14 mouse cellular contexts compared by ENCODE assay signal in genomic region chr1:168382106-168382822, GRCm38 (mm10). TPM values are rescaled to one million over a fixed set of nuclear protein-coding genes. Genes with fewer than 3 reads are reported as not detected.
DNase-seq lines count a peak whose midpoint lies in the region; ATAC-seq lines count a peak whose summit lies in the region.
"Had no signal": no experiment of that assay in that cellular context is flagged by ENCODE, and none has a peak within 500 bp of the region (broad histone marks: within the 10 kb centered on the region; RNA-seq: fewer than 3 reads in every experiment).

No protein-coding gene starts in this region.

- no peaks in the 10 kb centered on the region for H3K9me3 ChIP-seq in heart, embryonic 13.5 days
- H3K9me3 ChIP-seq in midbrain, embryonic 13.5 days: no peaks in the 10 kb centered on the region
- no peaks in the 10 kb centered on the region for H3K9me3 ChIP-seq in midbrain, embryonic 15.5 days
- H3K9me3 ChIP-seq in heart, embryonic 14.5 days (ENCODE audit: control insufficient read depth, low read length): no peaks in the 10 kb centered on the region
- no peaks in the 10 kb centered on the region for H3K9me3 ChIP-seq in stomach, embryonic 15.5 days

- peak overlapping the region; percentile 27 for H3K4me2 ChIP-seq in heart, embryonic 13.5 days
- H3K4me2 ChIP-seq in midbrain, embryonic 13.5 days (replicated peaks): no peak overlapping the region
- no peak overlapping the region for H3K4me2 ChIP-seq in midbrain, embryonic 15.5 days
- H3K4me2 ChIP-seq in heart, embryonic 14.5 days (ENCODE audit: low read length): peak overlapping the region; percentile 4
- no peak overlapping the region; the same call in 1 of the 2 replicates for H3K4me2 ChIP-seq in stomach, embryonic 15.5 days

- ATAC-seq in heart, embryonic 13.5 days (ENCODE audit: extremely low read depth, insufficient number of reproducible peaks, low FRiP score, low TSS enrichment): no peak
- peak; percentile 34; the same call in 1 of the 2 replicates for ATAC-seq in midbrain, embryonic 13.5 days
- no peak for ATAC-seq in midbrain, embryonic 15.5 days (replicated peaks)
- peak; percentile 52 for ATAC-seq in heart, embryonic 14.5 days (ENCODE audit: insufficient number of reproducible peaks, insufficient read depth, low FRiP score, low read depth)
- peak; percentile 29; the same call in 1 of the 2 replicates for ATAC-seq in stomach, embryonic 15.5 days (ENCODE audit: insufficient read depth, low FRiP score, low read depth)
- ATAC-seq: CD4-positive, CD25-positive, alpha-beta regulatory T cell, adult 4 months had no signal

- no peak overlapping the region for H3K4me3 ChIP-seq in heart, embryonic 13.5 days
- H3K4me3 ChIP-seq in midbrain, embryonic 13.5 days (replicated peaks): no peak overlapping the region
- H3K4me3 ChIP-seq in midbrain, embryonic 15.5 days: no peak overlapping the region
- no peak overlapping the region for H3K4me3 ChIP-seq in heart, embryonic 14.5 days (ENCODE audit: control insufficient read depth in 1 of 2, insufficient read depth in 1 of 2, low read depth in 1 of 2, low read length in 2 of 2)
- H3K4me3 ChIP-seq in stomach, embryonic 15.5 days (replicated peaks): no peak overlapping the region

- peaks cover 83% of the 10 kb centered on the region for H3K4me1 ChIP-seq in heart, embryonic 13.5 days
- peaks cover 92% of the 10 kb centered on the region for H3K4me1 ChIP-seq in midbrain, embryonic 13.5 days (replicated peaks)
- peaks cover 78% of the 10 kb centered on the region for H3K4me1 ChIP-seq in midbrain, embryonic 15.5 days
- H3K4me1 ChIP-seq in heart, embryonic 14.5 days (ENCODE audit: control insufficient read depth in 2 of 2, insufficient read depth in 2 of 2, low read length in 2 of 2): peaks cover 46 to 65% of the 10 kb centered on the region in 2 experiments
- H3K4me1 ChIP-seq in stomach, embryonic 15.5 days: peaks cover 63% of the 10 kb centered on the region

- H3K27ac ChIP-seq in heart, embryonic 13.5 days (replicated peaks): peak overlapping the region; percentile 97
- peak overlapping the region; percentile 31; the same call in 1 of the 2 replicates for H3K27ac ChIP-seq in midbrain, embryonic 13.5 days
- no peak overlapping the region for H3K27ac ChIP-seq in midbrain, embryonic 15.5 days
- peak overlapping the region; percentile 85 to 93 for H3K27ac ChIP-seq in heart, embryonic 14.5 days (replicated peaks in 1 of 2; ENCODE audit: control insufficient read depth in 1 of 2, insufficient read depth in 1 of 2, low read depth in 2 of 2, low read length in 2 of 2)
- H3K27ac ChIP-seq in stomach, embryonic 15.5 days: peak overlapping the region; percentile 80
- H3K27ac ChIP-seq: liver, embryonic 14.5 days had no signal

- H3K27me3 ChIP-seq in heart, embryonic 13.5 days (replicated peaks): no peaks in the 10 kb centered on the region
- no peaks in the 10 kb centered on the region for H3K27me3 ChIP-seq in midbrain, embryonic 13.5 days
- H3K27me3 ChIP-seq in midbrain, embryonic 15.5 days (replicated peaks): no peaks in the 10 kb centered on the region
- H3K27me3 ChIP-seq in heart, embryonic 14.5 days (ENCODE audit: control insufficient read depth, insufficient read depth, low read length): no peaks in the 10 kb centered on the region
- H3K27me3 ChIP-seq in stomach, embryonic 15.5 days (replicated peaks): no peaks in the 10 kb centered on the region

- WGBS in heart, embryonic 13.5 days: 37% methylated on average over 9 of the region's 9 CpGs
- 32% methylated on average over 9 of the region's 9 CpGs for WGBS in midbrain, embryonic 13.5 days
- 36% methylated on average over 9 of the region's 9 CpGs for WGBS in midbrain, embryonic 15.5 days
- 35% methylated on average over 9 of the region's 9 CpGs for WGBS in heart, embryonic 14.5 days
- 31% methylated on average over 9 of the region's 9 CpGs for WGBS in stomach, embryonic 15.5 days

- intact Hi-C loops in heart, postnatal 10 days (cut with DNase I): no loop called here
- intact Hi-C loops in gastrocnemius, postnatal 36 days (cut with DNase I): no loop called here

- H3K9ac ChIP-seq in heart, embryonic 13.5 days: peak overlapping the region; percentile 72
- H3K9ac ChIP-seq in midbrain, embryonic 13.5 days (replicated peaks): no peak overlapping the region
- no peak overlapping the region for H3K9ac ChIP-seq in midbrain, embryonic 15.5 days
- H3K9ac ChIP-seq in heart, embryonic 14.5 days (ENCODE audit: low read length): peak overlapping the region; percentile 53
- no peak overlapping the region for H3K9ac ChIP-seq in stomach, embryonic 15.5 days
- H3K9ac ChIP-seq: liver, embryonic 14.5 days had no signal

- H3K36me3 ChIP-seq in heart, embryonic 13.5 days: peaks cover 5% of the 10 kb centered on the region; the same call in 1 of the 2 replicates
- H3K36me3 ChIP-seq in midbrain, embryonic 13.5 days: peaks cover 3% of the 10 kb centered on the region; the same call in 1 of the 2 replicates
- no peaks in the 10 kb centered on the region for H3K36me3 ChIP-seq in midbrain, embryonic 15.5 days (replicated peaks)
- no peaks in the 10 kb centered on the region; the same call in 1 of the 2 replicates for H3K36me3 ChIP-seq in heart, embryonic 14.5 days (ENCODE audit: control insufficient read depth, insufficient read depth, low read length)
- H3K36me3 ChIP-seq in stomach, embryonic 15.5 days: no peaks in the 10 kb centered on the region

- DNase-seq in heart, postnatal 10 days: no peak
- DNase-seq in adrenal gland, postnatal 25 days: no peak
- DNase-seq in gastrocnemius, postnatal 36 days: no peak
- DNase-seq: adrenal gland, adult 2 months; cerebellum, adult 2 months; right cerebral cortex, postnatal 4 days; thymus, postnatal 36 days had no signal

RNA-seq across cellular contexts. Expression of gene Pbx1, which starts 49.8 kb away (rescaled TPM):
- 23.2 and 23.7 TPM in 2 replicates for polyA plus RNA-seq in heart, embryonic 13.5 days (2015; fragmentation: Nextera tagmentation; extraction: Ambion mirVana)
- total RNA-seq in heart, postnatal 10 days (2021): 10 to 100 TPM; 67.4 to 78.3 TPM
- 84.9 and 91.4 TPM in 2 replicates for polyA plus RNA-seq in midbrain, embryonic 13.5 days (2015; fragmentation: Nextera tagmentation; extraction: Ambion mirVana)
- polyA plus RNA-seq in midbrain, embryonic 15.5 days (2015; fragmentation: Nextera tagmentation; extraction: Ambion mirVana): 83.0 and 88.2 TPM in 2 replicates
- 27.3 and 30.7 TPM in 2 replicates for polyA plus RNA-seq in heart, embryonic 14.5 days (2014; fragmentation: Nextera tagmentation; extraction: Ambion mirVana)
- 35.1 and 36.2 TPM in 2 replicates for polyA plus RNA-seq in stomach, embryonic 15.5 days (2015; fragmentation: Nextera tagmentation; extraction: Ambion mirVana)
- total RNA-seq in adrenal gland, postnatal 25 days (2021): 194 and 198 TPM in 2 replicates
- total RNA-seq in gastrocnemius, postnatal 36 days (2021): 10 to 100 TPM; 15.1 to 17.7 TPM

Comparison
In these comparisons a context has a peak if more than half of its experiments do, and no peak if none do; other contexts are left out.
1. ATAC-seq: peak in midbrain, embryonic 13.5 days (single experiment), heart, embryonic 14.5 days (single experiment) and stomach, embryonic 15.5 days (single experiment); none in heart, embryonic 13.5 days (single experiment) and midbrain, embryonic 15.5 days (single experiment).
2. H3K4me2 ChIP-seq: peak in heart, embryonic 13.5 days (single experiment) and heart, embryonic 14.5 days (single experiment); none in midbrain, embryonic 13.5 days (single experiment), midbrain, embryonic 15.5 days (single experiment) and stomach, embryonic 15.5 days (single experiment).
3. H3K9ac ChIP-seq: peak in heart, embryonic 13.5 days (single experiment) and heart, embryonic 14.5 days (single experiment); none in midbrain, embryonic 13.5 days (single experiment), midbrain, embryonic 15.5 days (single experiment) and stomach, embryonic 15.5 days (single experiment).